Mouse (Mus musculus) T-cell, adult 66 days (primary cell): ENCODE results near the gene Traf5. TPM values are rescaled to one million over a fixed set of nuclear protein-coding genes. Genes with fewer than 3 reads are reported as not detected.

ENCODE experiments used
- total RNA-seq, 2 experiments: library from RNA; stranded (reverse); gene quantifications; 3 replicates in 1 of 2; 4 replicates in 1 of 2; pipeline ENCODE4 v1.2.4; 2023

The Traf5 gene
- 100 to 1,000 TPM; 100 to 118 TPM for total RNA-seq

DNA sequence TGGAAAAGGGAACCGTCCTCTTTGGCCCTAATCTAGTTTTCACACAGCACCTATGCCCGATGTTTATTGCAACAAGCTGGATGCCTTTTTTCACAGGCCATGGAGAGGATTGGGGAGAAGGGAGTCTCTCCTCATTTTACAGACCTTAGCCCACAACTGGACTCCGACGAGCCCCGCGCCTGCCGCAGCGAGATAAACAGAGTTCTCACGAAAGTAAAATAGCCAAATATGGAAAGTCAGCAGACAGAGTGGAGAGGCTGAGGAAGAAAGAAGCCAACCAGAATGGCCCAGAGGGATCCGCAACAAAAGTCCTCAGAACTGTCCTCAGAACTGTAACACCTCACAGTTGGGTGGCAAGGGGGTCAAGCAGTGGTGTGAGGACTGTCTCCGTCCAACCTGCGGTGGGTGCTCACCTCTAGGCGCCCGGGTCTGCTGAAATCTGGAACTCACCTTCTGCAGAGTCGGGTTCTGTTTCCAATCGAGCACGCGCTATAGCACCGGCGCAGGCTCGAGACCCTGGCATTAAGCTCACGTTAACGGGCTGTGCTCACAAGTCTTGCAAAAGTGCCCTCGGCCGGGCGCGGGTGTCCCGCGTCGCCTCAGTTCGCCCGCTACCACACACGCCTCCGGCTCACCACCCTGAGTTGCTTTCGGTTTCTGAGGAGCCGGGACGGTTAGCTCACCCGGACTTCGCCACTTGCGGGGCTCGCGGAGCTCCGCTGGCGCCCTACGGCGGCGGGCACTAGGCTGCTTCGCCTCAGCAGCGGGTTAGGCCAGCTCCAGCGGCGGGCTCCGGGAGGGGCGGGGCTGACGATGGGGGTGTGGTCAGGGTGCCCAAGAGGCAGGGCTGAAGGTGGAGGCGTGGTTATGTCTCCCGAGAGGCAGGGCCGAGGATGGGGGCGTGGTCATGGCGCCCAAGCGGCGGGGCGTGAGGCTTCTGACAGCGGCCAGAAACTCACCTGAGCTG, at the start of gene Traf5:
TSS of gene Traf5 (minus strand) at position 754 of the 967 bp plus-strand sequence.

DNA sequence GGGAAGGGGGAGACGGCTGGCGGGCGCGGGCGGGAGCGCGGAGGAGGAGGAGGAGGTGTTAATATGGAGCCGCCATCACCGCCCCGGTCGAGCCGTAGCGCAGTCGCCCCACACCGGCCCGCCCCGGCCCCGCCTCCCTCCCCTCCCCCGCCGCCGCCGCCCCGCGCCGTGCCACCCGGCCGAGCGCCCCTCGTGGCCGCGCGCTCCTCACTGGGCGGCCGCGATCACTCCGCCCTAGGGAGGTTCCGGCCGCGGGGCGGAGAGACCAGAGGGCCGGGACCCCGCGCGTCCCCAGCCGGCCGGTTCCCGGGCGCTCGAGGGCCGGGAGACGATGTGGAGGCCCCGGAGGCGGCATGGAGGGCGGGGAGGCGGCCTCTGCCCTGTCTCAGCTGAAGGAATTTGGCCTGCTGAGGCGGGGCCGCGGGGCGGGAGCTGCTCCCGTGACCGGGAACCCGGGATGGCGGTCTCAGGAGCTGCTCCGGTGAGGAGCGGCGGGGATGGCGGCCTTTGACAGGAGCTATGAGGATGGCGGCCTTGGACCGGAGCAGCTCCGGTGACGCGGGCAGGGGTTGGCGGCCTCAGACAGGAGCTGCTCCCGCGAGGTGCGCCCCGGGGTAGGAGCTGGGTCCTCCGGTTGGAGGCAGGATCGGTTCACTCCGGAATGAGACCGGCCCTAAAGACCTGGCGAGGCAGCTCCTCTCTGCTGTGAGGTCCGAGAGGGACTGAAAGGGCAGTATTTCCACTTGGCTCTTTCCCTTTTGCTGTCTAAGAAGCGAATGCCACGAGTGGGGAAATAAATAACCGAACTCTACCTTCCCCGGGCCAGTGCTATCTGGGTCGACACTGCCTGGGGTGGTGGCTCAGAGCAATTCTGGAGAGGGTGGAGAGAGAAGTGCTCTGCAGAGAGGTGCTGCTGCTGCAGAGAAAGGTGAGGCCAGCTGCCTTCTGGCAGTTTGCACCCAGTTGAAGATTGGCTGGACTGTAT, 45.9 kb upstream of the Traf5 start, which contains the start of gene Rcor3:
TSS of gene Rcor3 (minus strand) at position 137 of the 985 bp plus-strand sequence.

DNA sequence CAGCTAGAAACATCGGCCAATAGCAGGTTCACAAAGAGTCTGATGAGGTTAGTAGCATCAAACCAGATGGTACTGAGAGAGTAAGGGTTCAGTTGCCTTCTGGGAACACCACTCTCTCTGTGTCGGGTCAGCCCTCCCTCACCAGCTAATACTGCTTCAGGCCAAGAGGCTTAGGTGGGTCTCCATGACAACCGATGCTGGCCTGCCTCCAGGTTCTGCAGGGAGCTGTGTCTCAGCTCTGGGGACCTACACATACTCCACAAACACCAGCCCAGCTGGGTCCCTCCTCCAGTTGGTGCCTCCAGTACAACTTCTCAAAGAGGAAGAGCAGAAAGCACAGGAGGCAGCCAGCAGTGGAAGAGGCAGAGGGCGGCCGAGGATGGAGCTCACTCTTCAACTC, 115.2 kb downstream of the Traf5 start, which contains the start of gene Rd3:
TSS of gene Rd3 (plus strand) at position 184 of the 400 bp plus-strand sequence.

Other genes with a start within 250 kb of the Traf5 start
- gene Slc30a1, start 185.8 kb downstream of the Traf5 start, total RNA-seq, result 10 to 100 TPM; 11.4 to 15.3 TPM
- gene Rd3, start 115.2 kb downstream of the Traf5 start, total RNA-seq, result under 1 TPM; 0.32 to 0.47 TPM
- 10 to 100 TPM; 26.4 to 27.1 TPM for gene Rcor3, start 45.5 kb upstream of the Traf5 start, total RNA-seq
- gene Kcnh1, start 98.2 kb upstream of the Traf5 start, total RNA-seq, result not detected